Mouse (Mus musculus): ENCODE data around the gene Shc3. TPM values are rescaled to one million over a fixed set of nuclear protein-coding genes. Genes with fewer than 3 reads are reported as not detected.

Shc3 gene
- total RNA-seq, 2 experiments from 2014 or later, result not detected

- no peak for ATAC-seq (ENCODE audit: poor library complexity, severe bottlenecking)
These were observed 83.9 kb downstream of the Shc3 start for GRCm38 (mm10) chr13:51485291-51485690.

- ATAC-seq (ENCODE audit: poor library complexity, severe bottlenecking), result no peak
These were observed 86.4 kb downstream of the Shc3 start for GRCm38 (mm10) chr13:51482786-51483185.

- ATAC-seq (ENCODE audit: poor library complexity, severe bottlenecking), result no peak
These were observed 88.7 kb downstream of the Shc3 start for GRCm38 (mm10) chr13:51480341-51481011.

GRCm38 (mm10) chr13:51479826-51480225, 89.4 kb downstream of the Shc3 start:
- ATAC-seq (ENCODE audit: poor library complexity, severe bottlenecking), result no peak

- no peak for ATAC-seq (ENCODE audit: poor library complexity, severe bottlenecking)
These were observed 92.2 kb downstream of the Shc3 start for GRCm38 (mm10) chr13:51476991-51477390.

- no peak for ATAC-seq (ENCODE audit: poor library complexity, severe bottlenecking)
These were observed 100.4 kb downstream of the Shc3 start for GRCm38 (mm10) chr13:51468697-51469250.

- ATAC-seq (ENCODE audit: poor library complexity, severe bottlenecking), result no peak
These were observed 102.9 kb downstream of the Shc3 start for GRCm38 (mm10) chr13:51466117-51466841.

GRCm38 (mm10) chr13:51464294-51464693, 104.9 kb downstream of the Shc3 start:
- ATAC-seq (ENCODE audit: poor library complexity, severe bottlenecking), result no peak

GRCm38 (mm10) chr13:51456190-51456878, 112.9 kb downstream of the Shc3 start:
- no peak for ATAC-seq (ENCODE audit: poor library complexity, severe bottlenecking)

GRCm38 (mm10) chr13:51446550-51446949, 122.7 kb downstream of the Shc3 start:
- ATAC-seq (ENCODE audit: poor library complexity, severe bottlenecking), result no peak

GRCm38 (mm10) chr13:51442922-51443321, 126.3 kb downstream of the Shc3 start:
- no peak for ATAC-seq (ENCODE audit: poor library complexity, severe bottlenecking)

GRCm38 (mm10) chr13:51437105-51438085, 131.8 kb downstream of the Shc3 start:
- ATAC-seq (ENCODE audit: poor library complexity, severe bottlenecking), result no peak

GRCm38 (mm10) chr13:51435146-51435545, 134.1 kb downstream of the Shc3 start:
- no peak for ATAC-seq (ENCODE audit: poor library complexity, severe bottlenecking)

- no peak for ATAC-seq (ENCODE audit: poor library complexity, severe bottlenecking)
These were observed 134.8 kb downstream of the Shc3 start for GRCm38 (mm10) chr13:51434460-51434859.

- no peak for ATAC-seq (ENCODE audit: poor library complexity, severe bottlenecking)
These were observed 135.8 kb downstream of the Shc3 start for GRCm38 (mm10) chr13:51433371-51433770.

- ATAC-seq (ENCODE audit: poor library complexity, severe bottlenecking), result no peak
These were observed 143.4 kb downstream of the Shc3 start for GRCm38 (mm10) chr13:51425662-51426443.

GRCm38 (mm10) chr13:51424647-51425046, 144.6 kb downstream of the Shc3 start:
- ATAC-seq (ENCODE audit: poor library complexity, severe bottlenecking), result peak; percentile 84

GRCm38 (mm10) chr13:51423647-51424046, 145.6 kb downstream of the Shc3 start:
- ATAC-seq (ENCODE audit: poor library complexity, severe bottlenecking), result no peak

GRCm38 (mm10) chr13:51420861-51421260, 148.4 kb downstream of the Shc3 start:
- no peak for ATAC-seq (ENCODE audit: poor library complexity, severe bottlenecking)
